Mouse (Mus musculus) liver, adult 2 months (tissue): ENCODE measurements around the gene Necab3. TPM values are rescaled to one million over a fixed set of nuclear protein-coding genes. Genes with fewer than 3 reads are reported as not detected.

Experiments used
- DNase-seq: peaks from one replicate; pipeline ENCODE4 v3.0.0-alpha.2; 2011; ENCODE audit warnings: low read depth, low spot score; ENCODE audit errors: extremely low read depth
- H3K27ac ChIP-seq: fragments of 200-500 bp; replicated peaks from 2 replicates; pipeline ENCODE4 v1.5.1; 2012; ENCODE audit warnings: low read depth, mild to moderate bottlenecking, control low read depth, inconsistent platforms, low read length; ENCODE audit not compliant: insufficient read depth
- H3K27me3 ChIP-seq: fragments of 200-500 bp; 2 replicates; pipeline ENCODE4 v1.6.1; 2012; ENCODE audit warnings: mild to moderate bottlenecking, moderate library complexity, low read length, inconsistent platforms; ENCODE audit not compliant: control insufficient read depth, insufficient read depth
- H3K36me3 ChIP-seq: fragments of 200-500 bp; 2 replicates; pipeline ENCODE4 v1.6.1; 2012; ENCODE audit warnings: low read length, inconsistent platforms; ENCODE audit not compliant: control insufficient read depth, insufficient read depth
- H3K4me1 ChIP-seq: fragments of 200-500 bp; 2 replicates; pipeline ENCODE4 v1.6.1; 2011; ENCODE audit warnings: low read length; ENCODE audit not compliant: control insufficient read depth, insufficient read depth
- H3K4me3 ChIP-seq: fragments of 200-500 bp; 2 replicates; pipeline ENCODE4 v1.5.1; 2011; ENCODE audit warnings: low read depth, mild to moderate bottlenecking, control low read depth, low read length, moderate library complexity; ENCODE audit not compliant: insufficient read depth
- H3K79me2 ChIP-seq: fragments of 200-500 bp; 2 replicates; pipeline ENCODE4 v1.6.1; 2012; ENCODE audit warnings: inconsistent platforms, mild to moderate bottlenecking, low read length, moderate library complexity; ENCODE audit not compliant: control insufficient read depth, insufficient read depth
- H3K9ac ChIP-seq: fragments of 200-500 bp; 2 replicates; pipeline ENCODE4 v1.6.1; 2012; ENCODE audit warnings: low read depth, mild to moderate bottlenecking, control low read depth, inconsistent platforms, low read length
- CTCF ChIP-seq: fragments of 200-500 bp; IDR thresholded peaks from 2 replicates; pipeline ENCODE4 v1.5.1; 2011; ENCODE audit warnings: low read depth, low read length, control low read depth
- POLR2A ChIP-seq: fragments of 200-500 bp; IDR thresholded peaks from 2 replicates; pipeline ENCODE4 v1.6.1; 2011; ENCODE audit warnings: low read length, control low read depth; ENCODE audit not compliant: insufficient read depth; ENCODE audit errors: extremely low read depth
- WGBS: fragments of 180-500 bp; shearing (Covaris S2); methylation state at CpG from one replicate; pipeline ENCODE4 v1.1.7; 2018; 5-methylcytosine and 5-hydroxymethylcytosine counted together
- polyA plus RNA-seq: library from polyadenylated mRNA; depleted of rRNA; stranded (reverse); fragments of >200 nt; gene quantifications from 2 replicates; pipeline ENCODE4 v1.2.3, GENCODE M21; 2012
- total RNA-seq: library from RNA; depleted of rRNA; stranded (reverse); fragments of >200 nt; gene quantifications from 2 replicates; pipeline ENCODE4 v1.2.3, GENCODE M21; 2014

The Necab3 gene
- total and polyA plus RNA-seq, 2 experiments = 0.09 TPM

- no peak for TF ChIP-seq CTCF
- TF ChIP-seq POLR2A = no peak
- Histone ChIP-seq H3K27ac (no peak overlapping the region), H3K79me2 (no peaks in the 10 kb centered on the region), H3K4me3 (no peak overlapping the region), H3K27me3 (no peaks in the 10 kb centered on the region), H3K4me1 (peaks cover 2% of the 10 kb centered on the region; the same call in 1 of the 2 replicates), H3K9ac (no peak overlapping the region), H3K36me3 (no peaks in the 10 kb centered on the region)
- no peak for DNase-seq
- 58% methylated on average over 2 of the region's 2 CpGs for WGBS
Observed at GRCm38 (mm10) chr2:154567766-154568165, 9.1 kb upstream of the Necab3 start.

DNA sequence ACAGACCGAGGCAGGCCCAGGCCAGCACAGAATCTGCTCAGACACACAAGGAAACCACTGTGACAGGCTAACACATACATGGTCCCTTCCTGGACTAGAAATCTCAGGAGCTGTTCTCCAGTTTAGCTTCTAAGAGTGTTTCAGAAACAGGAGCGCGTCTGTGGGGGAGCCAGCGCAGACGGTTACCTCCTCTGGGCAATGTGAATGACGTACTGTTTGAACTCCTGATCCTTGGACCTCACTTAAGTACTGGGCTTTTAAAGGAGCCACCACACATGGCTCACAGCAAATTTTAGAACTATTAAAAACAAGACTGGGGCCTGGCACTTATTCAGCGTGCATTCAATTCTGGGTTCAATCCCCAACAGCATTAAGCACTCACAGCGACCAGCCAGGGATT, 8.0 kb upstream of the Necab3 start:
- H3K4me1 ChIP-seq = peaks cover 2% of the 10 kb centered on the region; the same call in 1 of the 2 replicates
- no peaks in the 10 kb centered on the region for H3K79me2 ChIP-seq
- peak overlapping the region; percentile 69 for H3K9ac ChIP-seq
- H3K27me3 ChIP-seq = no peaks in the 10 kb centered on the region
- TF ChIP-seq POLR2A (no peak), CTCF (no peak)
- no peak overlapping the region for H3K27ac ChIP-seq
- 37% methylated on average over 8 of the region's 8 CpGs for WGBS
- peak overlapping the region; percentile 14; the same call in 1 of the 2 replicates for H3K4me3 ChIP-seq
- DNase-seq = peak; percentile 73
- no peaks in the 10 kb centered on the region for H3K36me3 ChIP-seq

DNA sequence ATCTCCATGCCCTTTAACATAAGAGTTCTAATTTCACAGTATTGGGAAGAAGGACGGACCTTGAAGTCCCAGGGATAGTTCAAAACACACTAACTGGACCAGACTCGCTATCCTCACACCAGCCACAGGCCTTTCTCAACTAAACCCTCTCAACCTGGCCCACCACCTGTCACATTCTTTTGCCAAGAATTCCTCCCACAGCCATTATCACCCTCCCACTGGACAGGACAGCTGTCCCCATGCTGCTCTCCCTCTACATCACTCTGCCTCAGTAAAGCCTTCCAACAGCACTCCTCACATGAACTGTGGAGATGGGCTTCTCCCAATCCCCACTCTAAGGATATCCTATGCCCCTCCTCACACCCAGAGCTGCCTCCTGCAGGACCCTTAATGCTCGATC, 6.9 kb upstream of the Necab3 start:
- Histone ChIP-seq H3K4me1 (peaks cover 2% of the 10 kb centered on the region; the same call in 1 of the 2 replicates), H3K36me3 (no peaks in the 10 kb centered on the region), H3K9ac (no peak overlapping the region), H3K79me2 (no peaks in the 10 kb centered on the region), H3K27me3 (no peaks in the 10 kb centered on the region), H3K27ac (no peak overlapping the region), H3K4me3 (no peak overlapping the region)
- DNase-seq = no peak
- no peak for TF ChIP-seq POLR2A
- no peak for TF ChIP-seq CTCF
- 96% methylated on average over 3 of the region's 3 CpGs for WGBS

DNA sequence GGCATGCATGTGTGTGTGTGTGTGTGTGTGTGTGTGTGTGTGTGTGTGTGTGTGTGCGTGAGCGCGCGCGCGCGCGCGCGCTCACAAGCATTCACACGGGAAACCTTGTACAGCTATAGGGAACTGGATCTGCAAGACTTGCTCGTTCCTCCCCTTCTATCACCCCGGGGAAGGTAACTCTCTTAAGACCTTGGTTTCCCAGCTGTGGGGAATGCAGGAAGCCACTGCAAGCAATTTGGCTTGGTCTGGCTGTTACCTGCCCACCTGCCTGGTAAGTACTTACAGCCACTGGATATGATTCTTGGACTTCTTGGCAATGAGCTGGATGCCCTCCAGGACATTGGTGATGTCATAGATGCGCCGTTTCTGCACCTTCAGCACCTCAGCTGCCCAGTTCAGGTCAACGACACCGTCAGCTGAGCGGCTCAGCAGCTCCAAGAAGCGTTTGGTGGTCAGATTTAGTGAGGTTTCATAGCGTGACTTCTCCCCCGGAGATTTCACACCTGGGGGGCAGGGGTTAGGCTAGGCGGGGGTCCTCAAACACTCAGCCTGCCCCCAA, 5.0 kb upstream of the Necab3 start:
- no peak for DNase-seq
- 95% methylated on average over 22 of the region's 22 CpGs for WGBS
- no peaks in the 10 kb centered on the region for H3K79me2 ChIP-seq

DNA sequence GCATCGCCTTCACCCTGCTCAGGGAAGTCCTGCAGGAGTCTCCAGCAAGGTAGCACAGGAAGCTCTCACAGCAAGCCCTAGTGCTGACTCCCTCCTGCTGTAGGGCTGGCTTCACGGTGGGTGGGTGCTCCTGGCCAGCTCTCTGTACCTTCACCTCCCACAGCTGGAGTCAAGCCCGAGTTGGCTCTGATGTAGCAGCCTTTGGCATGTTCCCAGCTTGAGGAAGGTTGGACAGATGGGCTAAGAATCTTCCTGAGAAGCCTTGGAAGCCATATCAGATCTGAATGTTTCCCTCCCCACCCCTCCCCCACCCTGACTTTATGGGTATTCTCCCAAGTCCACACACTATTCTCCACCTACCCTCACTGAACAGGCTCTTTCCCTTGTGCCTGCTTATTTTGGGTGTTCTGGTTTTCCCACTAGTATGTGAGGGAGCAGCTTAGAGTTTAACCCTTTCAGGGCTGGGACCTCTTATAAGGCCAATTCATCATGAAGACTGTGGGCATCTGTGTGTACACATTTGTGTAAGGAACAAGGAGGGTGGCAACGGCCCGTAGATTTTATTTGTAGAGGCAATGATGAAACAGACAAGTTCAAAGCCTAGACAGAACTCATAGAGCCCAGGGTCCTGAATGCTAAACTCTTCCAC, 1.4 kb downstream of the Necab3 start:
- no peak overlapping the region for H3K4me3 ChIP-seq
- H3K36me3 ChIP-seq = no peaks in the 10 kb centered on the region
- H3K9ac ChIP-seq = no peak overlapping the region
- DNase-seq = no peak
- 47% methylated on average over 5 of the region's 5 CpGs for WGBS
- H3K27me3 ChIP-seq = no peaks in the 10 kb centered on the region
- no peaks in the 10 kb centered on the region for H3K79me2 ChIP-seq
- no peak overlapping the region for H3K27ac ChIP-seq
- H3K4me1 ChIP-seq = peaks cover 6% of the 10 kb centered on the region
- TF ChIP-seq CTCF (no peak), POLR2A (no peak)

More for the DNA sequence above, 5.0 kb upstream of the Necab3 start:
- Histone ChIP-seq H3K9ac (no peak overlapping the region), H3K36me3 (no peaks in the 10 kb centered on the region), H3K4me1 (peaks cover 2% of the 10 kb centered on the region; the same call in 1 of the 2 replicates), H3K27ac (no peak overlapping the region), H3K4me3 (no peak overlapping the region), H3K27me3 (no peaks in the 10 kb centered on the region)
- TF ChIP-seq CTCF (no peak), POLR2A (no peak)

- Histone ChIP-seq H3K4me1 (peaks cover 8% of the 10 kb centered on the region), H3K27me3 (peaks cover 2% of the 10 kb centered on the region; the same call in 1 of the 2 replicates), H3K4me3 (no peak overlapping the region), H3K9ac (no peak overlapping the region), H3K36me3 (no peaks in the 10 kb centered on the region), H3K27ac (no peak overlapping the region), H3K79me2 (no peaks in the 10 kb centered on the region)
- DNase-seq = no peak
- 85% methylated on average over 6 of the region's 6 CpGs for WGBS
- TF ChIP-seq POLR2A (no peak), CTCF (no peak)
Observed at GRCm38 (mm10) chr2:154555235-154555634, 3.5 kb downstream of the Necab3 start.
